Mouse (Mus musculus) effector memory CD4-positive, alpha-beta T cell, adult 5 months (primary cell): ENCODE measurements around the gene Rnf208. TPM values are rescaled to one million over a fixed set of nuclear protein-coding genes. Genes with fewer than 3 reads are reported as not detected.

Experiments used
- polyA plus RNA-seq: library from polyadenylated mRNA; unstranded; fragments of 100-300 nt; shearing (Covaris generic); gene quantifications from one replicate; pipeline ENCODE4 v1.2.1, GENCODE M21; 2017

Gene Rnf208
- polyA plus RNA-seq = 0.77 TPM

DNA sequence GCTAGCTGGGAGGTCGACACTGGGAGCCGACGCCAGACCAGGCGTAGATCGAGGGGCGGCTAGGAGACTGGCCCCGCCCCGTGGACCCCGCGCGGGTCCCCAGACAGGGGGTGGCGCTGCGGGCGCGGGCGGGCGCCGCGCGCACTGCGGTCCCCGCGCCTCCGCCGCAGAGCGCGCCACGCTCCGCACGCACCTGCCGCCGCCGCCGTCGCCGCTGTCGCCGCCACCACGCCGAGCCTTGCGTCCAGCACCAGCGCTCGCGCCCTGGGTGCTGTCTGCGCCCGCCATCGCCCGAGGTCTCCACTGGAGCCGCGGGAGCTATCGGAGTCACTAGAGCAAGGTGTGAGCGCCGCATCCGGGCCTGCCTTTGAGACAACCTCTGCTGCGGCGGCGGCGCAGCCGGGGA is at the start of gene Rnf208, which contains the start of gene Cysrt1:
TSS of gene Rnf208 (plus strand) at position 155 of the 406 bp plus-strand sequence.
TSS of gene Cysrt1 (minus strand) at position 352 of the 406 bp plus-strand sequence.

DNA sequence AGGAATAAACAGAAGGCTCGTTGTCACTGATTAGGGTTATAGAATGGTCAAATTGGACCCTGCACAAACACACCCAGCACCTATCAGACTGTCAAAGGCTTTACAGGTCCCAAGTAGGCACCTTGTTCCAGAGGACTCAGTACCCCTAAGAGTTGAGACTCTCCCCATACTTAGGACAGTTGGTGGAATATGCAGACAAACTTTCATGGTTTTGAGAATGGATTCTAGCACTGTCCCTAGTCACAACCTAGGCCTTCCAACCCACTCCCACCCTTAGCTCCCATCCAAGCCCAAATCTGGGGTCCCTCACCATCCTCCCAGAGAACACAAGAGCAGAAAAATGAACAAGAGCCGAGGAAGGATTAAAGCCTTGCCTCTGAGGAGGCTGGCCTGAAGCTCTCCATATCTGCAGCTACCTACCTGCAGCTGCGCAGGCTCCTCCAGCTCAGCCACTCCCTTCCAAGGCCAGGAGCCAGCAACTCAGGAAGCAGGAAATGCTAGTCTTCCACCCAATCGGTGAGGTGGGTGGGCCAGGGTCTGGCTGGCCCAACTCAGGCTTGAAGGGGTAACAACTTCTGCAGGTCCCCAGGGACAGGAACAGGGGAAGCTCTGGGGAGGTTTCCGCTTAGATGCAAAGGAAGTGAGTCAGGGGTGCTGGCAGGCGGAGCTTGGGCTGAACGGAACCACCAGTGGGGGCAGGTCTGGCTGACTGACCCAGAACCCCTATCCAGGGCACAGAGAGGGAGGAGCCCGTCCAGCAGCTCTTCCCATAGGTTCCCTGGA is 45.7 kb upstream of the Rnf208 start, which contains the start of gene Tor4a:
TSS of gene Tor4a (minus strand) at position 715 of the 783 bp plus-strand sequence.

DNA sequence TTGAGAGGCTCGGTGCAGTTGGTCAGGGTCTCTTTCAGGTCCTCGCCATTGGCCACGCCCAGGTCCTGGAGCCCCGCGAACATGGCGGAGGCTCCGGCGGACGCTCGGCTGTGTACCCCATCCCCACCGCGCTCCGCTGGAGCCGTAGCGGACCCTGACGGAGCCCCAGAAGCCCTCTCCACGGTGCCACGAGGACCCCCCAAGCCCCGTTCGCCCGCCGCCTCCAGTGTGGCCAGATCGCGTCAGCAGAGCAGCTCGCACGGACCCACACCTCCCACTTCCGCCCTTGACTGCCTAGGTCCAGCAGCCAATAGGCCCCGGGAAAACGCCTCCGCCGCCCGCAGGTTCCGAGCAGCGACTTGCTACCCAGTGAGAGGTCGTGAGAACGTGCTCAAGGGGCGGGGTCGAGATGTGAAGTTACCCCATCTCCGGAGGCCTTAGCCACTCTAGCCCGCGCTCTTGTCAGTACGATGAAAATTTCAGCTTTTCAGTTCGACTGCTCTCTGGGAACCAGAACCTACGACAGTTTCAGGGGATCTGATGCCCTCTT is 30.9 kb upstream of the Rnf208 start, which contains the start of gene Nelfb:
TSS of gene Nelfb (minus strand) at position 369 of the 550 bp plus-strand sequence.

DNA sequence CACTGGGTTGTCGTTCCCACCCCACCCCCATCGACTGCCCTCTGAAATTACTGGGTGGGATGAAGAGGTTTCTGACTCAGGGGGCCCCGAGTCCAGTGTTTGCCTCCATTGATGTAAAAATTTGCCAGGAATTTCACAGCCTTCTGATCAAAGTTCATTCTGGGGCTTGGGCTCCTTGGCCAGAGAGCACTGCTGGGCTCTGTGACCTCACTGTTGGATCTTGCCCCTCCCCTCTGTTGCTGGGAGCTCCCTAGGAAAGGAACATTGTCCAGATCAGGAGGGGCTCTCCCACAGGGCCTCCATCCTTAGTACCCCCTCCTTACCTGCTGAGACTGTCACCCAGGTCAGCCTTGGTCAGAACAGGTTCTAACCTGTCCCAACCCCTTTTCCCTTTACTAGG is 27.6 kb upstream of the Rnf208 start, which contains the start of gene Stpg3:
TSS of gene Stpg3 (minus strand) at position 194 of the 400 bp plus-strand sequence.

DNA sequence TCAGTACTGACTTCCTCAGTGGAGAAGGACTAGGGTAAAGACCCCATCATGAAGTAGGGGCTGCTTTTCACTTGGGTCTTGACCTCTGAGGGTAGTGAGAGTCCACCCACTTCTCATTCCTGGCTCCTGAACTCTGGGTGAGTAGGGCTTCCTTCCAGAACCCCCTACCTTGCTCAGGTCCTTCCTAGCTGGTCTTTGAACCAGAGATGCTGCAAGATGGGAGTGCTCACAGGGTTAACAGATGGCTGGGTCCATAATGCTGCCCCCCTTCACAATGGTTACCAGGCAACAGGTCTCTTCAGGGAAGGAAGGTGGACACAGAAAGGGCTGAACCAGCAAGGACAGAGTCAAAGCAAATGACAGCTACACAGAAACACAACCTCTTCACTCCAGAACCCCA is 23.6 kb upstream of the Rnf208 start, which contains the start of gene Fam166a:
TSS of gene Fam166a (plus strand) at position 301 of the 400 bp plus-strand sequence.

DNA sequence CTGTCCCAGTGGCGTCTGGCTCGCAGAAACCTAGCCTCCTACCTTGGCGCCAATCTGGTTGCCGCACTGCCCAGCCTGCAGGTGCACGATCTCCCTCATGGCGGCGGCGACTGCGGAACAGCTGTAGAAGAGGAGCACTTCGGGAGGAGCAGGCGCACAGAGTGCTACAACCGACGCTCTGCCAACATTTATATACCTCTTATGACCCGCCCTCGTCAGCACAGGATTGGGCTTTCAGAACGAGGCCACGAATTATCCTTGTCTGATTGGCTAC is 17.6 kb upstream of the Rnf208 start, which contains the start of gene Tubb4b:
TSS of gene Tubb4b (minus strand) at position 211 of the 274 bp plus-strand sequence.

DNA sequence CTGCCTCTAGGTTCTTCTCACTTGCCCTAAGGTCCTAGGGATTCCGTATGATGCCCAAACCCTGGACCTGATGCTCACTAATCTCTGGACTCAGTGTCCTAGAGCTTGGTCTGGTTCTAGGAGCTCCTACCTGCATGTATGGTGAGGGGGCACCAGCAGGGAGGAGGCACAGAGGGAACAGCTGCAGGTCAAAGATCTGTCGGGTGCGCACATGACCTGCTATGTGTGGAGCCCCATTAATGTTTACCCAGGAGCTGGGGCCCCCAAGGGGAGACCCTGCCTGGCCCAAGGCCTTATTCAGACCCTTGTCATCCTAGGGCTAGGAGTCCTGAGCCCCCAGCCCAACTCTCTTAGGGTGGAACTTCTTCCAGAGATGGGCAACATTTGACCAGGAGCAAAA is 8.0 kb upstream of the Rnf208 start, which contains the start of gene Slc34a3:
TSS of gene Slc34a3 (minus strand) at position 315 of the 400 bp plus-strand sequence.

DNA sequence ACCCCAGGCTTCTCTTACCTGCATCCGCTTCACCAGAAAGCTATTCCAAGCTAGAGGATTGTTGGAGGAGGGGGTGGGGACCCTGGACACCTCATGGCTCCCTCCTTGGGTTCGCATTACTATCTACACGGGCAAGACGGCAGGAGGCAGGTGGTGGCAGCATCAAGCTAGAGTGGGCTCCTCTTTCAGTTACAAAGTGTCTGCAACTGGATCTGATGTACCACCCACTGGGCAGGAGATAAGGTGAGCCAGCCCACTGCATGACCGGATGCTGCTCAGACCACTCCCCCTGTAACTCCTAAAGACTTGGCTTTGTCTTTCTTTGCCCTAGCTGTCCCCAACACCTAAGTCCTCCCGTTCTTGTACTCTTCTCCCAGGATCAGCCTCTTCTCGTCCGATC is 5.4 kb upstream of the Rnf208 start, which contains the start of gene Rnf224:
TSS of gene Rnf224 (minus strand) at position 174 of the 400 bp plus-strand sequence.

DNA sequence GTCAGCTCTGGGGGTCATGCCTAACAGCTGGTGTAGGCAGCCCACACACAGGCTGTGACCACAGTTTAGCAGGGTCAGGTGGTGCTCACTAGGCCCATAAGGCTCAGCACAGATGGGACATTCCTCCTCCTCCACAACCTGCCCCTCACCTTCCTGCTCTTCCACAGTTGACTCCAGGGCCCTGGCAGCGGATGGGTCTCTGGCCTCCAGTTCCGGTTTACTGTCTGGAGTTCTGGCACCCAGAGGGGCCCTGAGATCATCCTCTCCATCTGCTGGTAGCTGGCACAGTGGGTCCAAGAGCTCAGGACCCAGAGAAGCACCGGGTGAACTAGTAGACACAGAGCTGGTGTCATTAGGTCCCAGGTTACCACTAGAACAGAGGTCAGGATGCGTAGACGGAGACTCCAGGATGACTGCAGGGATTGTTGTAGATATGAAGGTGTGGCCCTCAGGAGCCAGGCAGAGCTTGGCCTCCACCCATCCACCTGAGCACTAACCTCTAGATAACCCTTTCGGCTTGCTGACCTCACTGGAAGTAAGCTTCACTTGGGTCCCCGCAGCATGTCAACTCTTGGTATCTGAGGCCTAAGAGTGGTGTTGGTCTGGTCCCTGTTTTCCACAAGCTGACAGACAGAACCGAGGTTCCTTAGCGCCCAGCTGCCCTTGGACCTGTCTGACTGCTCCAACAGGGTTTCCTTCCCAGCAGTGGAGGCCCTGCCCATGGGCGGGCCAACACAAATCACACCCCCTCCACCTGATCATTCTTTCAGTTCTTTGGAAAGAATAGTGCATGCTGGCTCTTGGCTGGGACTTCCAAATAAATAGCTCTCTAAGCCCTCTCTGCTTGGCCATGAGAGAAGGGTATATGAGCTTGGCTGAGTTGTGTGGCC is 4.4 kb downstream of the Rnf208 start, which contains the start of gene AL732309.1:
TSS of gene AL732309.1 (minus strand) at position 681 of the 890 bp plus-strand sequence.

DNA sequence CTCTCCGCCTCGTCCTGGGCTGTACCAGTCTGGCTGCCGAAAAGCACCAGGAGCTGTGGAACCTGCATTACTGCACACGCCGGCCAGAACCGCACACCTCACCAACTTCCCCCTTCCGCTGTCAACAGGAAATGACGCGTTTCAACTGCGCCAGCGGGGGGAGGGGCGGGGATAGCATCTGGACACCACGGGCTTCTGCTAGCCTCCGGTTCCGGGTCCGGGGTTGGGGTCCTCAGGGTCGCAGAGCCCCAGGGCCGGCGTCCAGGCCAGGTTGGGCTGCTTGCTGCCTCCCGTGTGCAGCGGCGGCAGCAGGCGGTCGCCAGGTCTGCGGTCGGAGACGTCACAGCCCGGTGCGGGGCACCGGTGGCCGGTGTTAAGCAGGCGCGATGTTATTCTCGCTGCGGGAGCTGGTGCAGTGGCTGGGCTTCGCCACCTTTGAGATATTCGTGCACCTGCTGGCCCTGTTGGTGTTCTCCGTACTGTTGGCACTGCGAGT is 13.3 kb downstream of the Rnf208 start, which contains the start of gene Tmem203:
TSS of gene Tmem203 (plus strand) at position 156 of the 496 bp plus-strand sequence.

DNA sequence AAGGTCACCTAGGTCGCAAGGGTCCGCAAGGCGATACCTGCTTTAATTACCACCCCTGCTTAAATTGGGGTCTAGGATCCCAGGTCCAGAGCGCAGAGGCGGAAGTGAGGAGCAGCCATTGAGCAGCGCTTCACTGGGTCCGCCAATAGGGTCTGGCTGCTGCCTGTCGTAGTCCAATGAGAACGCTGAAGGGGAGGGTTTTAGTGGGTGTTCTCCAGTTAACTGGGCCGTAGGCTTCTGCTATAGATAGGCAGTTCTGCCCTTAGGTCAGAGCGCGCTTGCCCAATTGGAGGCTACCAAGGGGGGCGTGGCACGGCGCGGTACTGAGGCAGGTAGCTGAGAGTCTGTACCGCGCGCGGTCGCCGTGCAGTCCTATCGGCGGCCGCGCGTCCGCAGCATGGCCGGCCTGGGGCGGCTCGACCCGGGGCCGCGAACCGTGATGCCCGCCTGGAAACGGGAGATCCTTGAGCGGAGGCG is 20.3 kb downstream of the Rnf208 start, which contains the start of gene Tprn:
TSS of gene Tprn (plus strand) at position 328 of the 477 bp plus-strand sequence.

DNA sequence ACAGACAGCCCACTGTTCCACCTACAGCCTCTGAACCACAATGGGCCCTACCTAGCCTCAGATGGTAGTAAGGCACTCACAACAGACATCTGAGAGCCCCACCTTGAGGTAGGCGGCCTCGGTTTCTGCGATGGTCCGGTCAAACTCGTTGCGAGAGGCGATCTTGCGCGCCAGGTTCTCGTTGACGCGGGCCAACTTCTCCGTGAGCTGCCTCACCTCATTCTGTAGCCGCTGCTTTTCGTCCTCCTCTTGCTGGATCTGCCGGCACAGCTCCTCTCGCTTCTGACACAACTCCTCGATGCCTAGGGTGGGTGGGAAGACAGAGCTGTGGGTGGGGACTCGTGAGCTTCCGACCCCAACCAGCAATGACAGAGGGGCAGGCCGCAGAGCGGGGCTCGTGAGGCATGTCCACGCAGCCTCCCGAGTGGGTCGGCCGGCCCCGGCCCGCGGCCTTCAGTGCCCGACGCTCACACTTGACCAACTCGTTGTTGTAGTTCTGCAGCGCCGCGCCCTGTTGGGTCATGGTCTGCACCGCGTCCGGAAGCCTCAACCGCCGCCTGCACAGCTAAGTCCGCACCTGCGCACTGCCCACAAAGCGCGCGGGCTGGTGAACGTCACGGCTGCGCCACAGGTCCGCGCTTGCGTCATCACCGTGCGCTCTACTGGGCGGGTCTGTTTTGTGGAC is 29.9 kb downstream of the Rnf208 start, which contains the start of the genes Ssna1 and Anapc2:
TSS of gene Ssna1 (minus strand) at position 612 of the 685 bp plus-strand sequence.
TSS of gene Anapc2 (plus strand) at position 652 of the 685 bp plus-strand sequence.

DNA sequence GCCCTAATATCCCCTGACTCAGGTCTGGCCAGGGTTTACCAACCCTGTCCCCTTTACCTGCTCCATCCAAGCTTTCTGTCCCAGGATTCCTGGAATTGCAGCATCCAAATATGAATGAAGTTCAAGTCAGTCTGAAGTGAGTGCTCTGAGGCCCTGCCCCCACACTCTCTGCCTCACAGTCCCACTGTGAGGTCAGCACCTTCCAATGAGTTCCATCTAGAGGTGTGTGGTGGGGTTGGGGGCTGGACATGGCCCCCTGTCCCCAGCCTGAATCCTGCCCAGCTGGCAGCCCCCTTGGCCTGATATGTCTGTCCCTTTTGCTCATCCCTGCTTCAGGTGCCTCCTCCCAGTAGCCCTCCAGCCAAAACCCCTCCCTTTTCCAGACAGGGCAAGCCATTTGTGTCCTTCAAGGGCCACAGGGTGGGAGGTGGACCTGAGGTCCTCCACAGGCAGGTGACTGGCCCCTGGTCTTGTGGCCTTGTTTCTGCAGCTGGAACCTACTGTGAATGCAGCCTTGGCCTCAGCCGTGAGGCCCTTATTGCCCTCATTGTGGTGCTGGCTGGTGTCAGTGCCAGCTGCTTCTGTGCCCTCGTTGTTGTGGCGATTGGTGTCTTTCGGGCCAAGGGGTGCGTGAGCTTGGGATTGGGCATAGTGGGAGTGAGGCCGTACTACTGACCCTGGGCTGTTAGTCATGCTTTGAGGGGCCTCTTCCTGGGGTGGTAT is 46.0 kb downstream of the Rnf208 start, which contains the start of gene Tmem210:
TSS of gene Tmem210 (plus strand) at position 219 of the 723 bp plus-strand sequence.

DNA sequence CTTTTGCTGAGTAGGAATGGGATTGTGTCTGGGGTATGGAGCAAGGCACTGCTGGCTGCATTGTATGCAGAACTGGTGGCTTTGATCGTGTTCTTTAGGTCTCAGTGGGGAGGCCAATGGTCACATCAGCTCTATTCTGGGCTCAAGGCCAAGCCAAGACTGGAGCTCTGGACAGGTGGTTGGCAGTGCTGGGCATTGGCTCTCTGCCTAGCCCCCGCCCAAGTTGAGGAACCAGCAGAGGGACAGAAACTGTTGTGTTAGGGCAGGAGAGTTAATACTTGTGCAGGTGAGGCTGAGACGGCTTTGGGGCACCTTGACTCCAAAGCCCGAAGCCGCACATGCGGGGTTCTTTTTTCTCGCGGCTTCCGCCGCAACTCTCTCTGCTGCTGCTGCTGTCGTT is 47.6 kb downstream of the Rnf208 start, which contains the start of gene Lrrc26:
TSS of gene Lrrc26 (plus strand) at position 265 of the 400 bp plus-strand sequence.

Other genes starting within 250 kb of the Rnf208 start
- gene Nsmf, start 187.9 kb upstream of the Rnf208 start, polyA plus RNA-seq = 42.1 TPM
- not detected for gene Entpd8, start 162.0 kb upstream of the Rnf208 start, polyA plus RNA-seq
- gene Noxa1, start 147.1 kb upstream of the Rnf208 start, polyA plus RNA-seq = 0.64 TPM
- gene Nrarp, start 61.5 kb upstream of the Rnf208 start, polyA plus RNA-seq = 3.9 TPM
- gene Tor4a, start 45.4 kb upstream of the Rnf208 start, polyA plus RNA-seq = 19.2 TPM
- gene Nelfb, start 30.8 kb upstream of the Rnf208 start, polyA plus RNA-seq = 82.5 TPM
- gene Stpg3, start 27.6 kb upstream of the Rnf208 start, polyA plus RNA-seq = not detected
- not detected for gene Fam166a, start 23.5 kb upstream of the Rnf208 start, polyA plus RNA-seq
- 117 TPM for gene Tubb4b, start 17.6 kb upstream of the Rnf208 start, polyA plus RNA-seq
- not detected for gene Slc34a3, start 7.9 kb upstream of the Rnf208 start, polyA plus RNA-seq
- not detected for gene Rnf224, start 5.5 kb upstream of the Rnf208 start, polyA plus RNA-seq
- not detected for gene Cysrt1, start 197 bp downstream of the Rnf208 start, polyA plus RNA-seq
- gene AL732309.1, start 4.6 kb downstream of the Rnf208 start, polyA plus RNA-seq = 4.9 TPM
- gene Tmem203, start 13.2 kb downstream of the Rnf208 start, polyA plus RNA-seq = 19.3 TPM
- 23.1 TPM for gene Tprn, start 20.4 kb downstream of the Rnf208 start, polyA plus RNA-seq
- gene Ssna1, start 30.2 kb downstream of the Rnf208 start, polyA plus RNA-seq = 57.7 TPM
- gene Anapc2, start 30.2 kb downstream of the Rnf208 start, polyA plus RNA-seq = 75.1 TPM
- not detected for gene Tmem210, start 45.9 kb downstream of the Rnf208 start, polyA plus RNA-seq
- gene Lrrc26, start 47.7 kb downstream of the Rnf208 start, polyA plus RNA-seq = not detected
- not detected for gene Grin1, start 76.9 kb downstream of the Rnf208 start, polyA plus RNA-seq
- gene Man1b1, start 90.1 kb downstream of the Rnf208 start, polyA plus RNA-seq = 49.9 TPM
- gene Dpp7, start 114.1 kb downstream of the Rnf208 start, polyA plus RNA-seq = 20.8 TPM
- 27.9 TPM for gene Uap1l1, start 123.4 kb downstream of the Rnf208 start, polyA plus RNA-seq
- 0.80 TPM for gene Sapcd2, start 130.1 kb downstream of the Rnf208 start, polyA plus RNA-seq
- not detected for gene Entpd2, start 153.6 kb downstream of the Rnf208 start, polyA plus RNA-seq
- 4.5 TPM for gene Npdc1, start 157.1 kb downstream of the Rnf208 start, polyA plus RNA-seq
- gene Fut7, start 181.0 kb downstream of the Rnf208 start, polyA plus RNA-seq = 1.6 TPM
- 58.8 TPM for gene Abca2, start 186.4 kb downstream of the Rnf208 start, polyA plus RNA-seq
- 3.2 TPM for gene Clic3, start 214.6 kb downstream of the Rnf208 start, polyA plus RNA-seq
- 57.3 TPM for gene Paxx, start 218.8 kb downstream of the Rnf208 start, polyA plus RNA-seq
- not detected for gene Ptgds, start 227.8 kb downstream of the Rnf208 start, polyA plus RNA-seq